Mouse (Mus musculus) left cerebral cortex, postnatal 10 days (tissue): ENCODE results near the gene Gm13277. TPM values are rescaled to one million over a fixed set of nuclear protein-coding genes. Genes with fewer than 3 reads are reported as not detected.

ENCODE experiments used
- total RNA-seq, 2 experiments: library from RNA; stranded (reverse); gene quantifications; 2 replicates each; pipeline ENCODE4 v1.2.3; 2021

Gene Gm13277
- total RNA-seq, 2 experiments from 2014 or later: not detected

Other genes with a start within 250 kb of the Gm13277 start
- not detected for gene Ifna15, start 230.4 kb upstream of the Gm13277 start, total RNA-seq
- gene Ifna14, start 216.8 kb upstream of the Gm13277 start, total RNA-seq: not detected
- not detected for gene Ifna9, start 196.2 kb upstream of the Gm13277 start, total RNA-seq
- gene Ifna12, start 185.3 kb upstream of the Gm13277 start, total RNA-seq: not detected
- not detected for gene C87499, start 154.2 kb upstream of the Gm13277 start, total RNA-seq
- not detected for gene Ifna13, start 144.2 kb upstream of the Gm13277 start, total RNA-seq
- gene Ifna16, start 111.7 kb upstream of the Gm13277 start, total RNA-seq: not detected
- gene Ifna2, start 104.7 kb upstream of the Gm13277 start, total RNA-seq: not detected
- not detected for gene Ifnab, start 97.3 kb upstream of the Gm13277 start, total RNA-seq
- 1 to 10 TPM; 1.8 to 2.0 TPM for gene Gm26566, start 66.8 kb upstream of the Gm13277 start, total RNA-seq
- gene Klhl9, start 66.2 kb upstream of the Gm13277 start, total RNA-seq: 100 to 1,000 TPM; 105 to 107 TPM
- gene Gm13271, start 33.8 kb upstream of the Gm13277 start, total RNA-seq: not detected
- not detected for gene Gm13283, start 28.5 kb upstream of the Gm13277 start, total RNA-seq
- gene Gm13290, start 14.8 kb upstream of the Gm13277 start, total RNA-seq: not detected
- gene Gm13289, start 11.7 kb upstream of the Gm13277 start, total RNA-seq: not detected
- gene Gm13272, start 8.8 kb upstream of the Gm13277 start, total RNA-seq: not detected
- gene Ifnz, start 6.5 kb upstream of the Gm13277 start, total RNA-seq: not detected
- gene Gm13276, start 2.9 kb upstream of the Gm13277 start, total RNA-seq: not detected
- not detected for gene Gm13278, start 2.9 kb downstream of the Gm13277 start, total RNA-seq
- gene Gm13275, start 5.9 kb downstream of the Gm13277 start, total RNA-seq: not detected
- not detected for gene Gm13279, start 8.8 kb downstream of the Gm13277 start, total RNA-seq
- gene Gm13285, start 11.0 kb downstream of the Gm13277 start, total RNA-seq: not detected
- gene Gm13287, start 14.6 kb downstream of the Gm13277 start, total RNA-seq: not detected
- gene Gm13288, start 16.9 kb downstream of the Gm13277 start, total RNA-seq: not detected
- gene Ifna7, start 27.6 kb downstream of the Gm13277 start, total RNA-seq: not detected
- gene Ifna11, start 31.3 kb downstream of the Gm13277 start, total RNA-seq: not detected
- not detected for gene Ifna6, start 38.8 kb downstream of the Gm13277 start, total RNA-seq
- gene Ifna5, start 46.9 kb downstream of the Gm13277 start, total RNA-seq: not detected
- not detected for gene Ifna4, start 53.2 kb downstream of the Gm13277 start, total RNA-seq
- not detected for gene Ifna1, start 61.5 kb downstream of the Gm13277 start, total RNA-seq
- gene Ifne, start 91.6 kb downstream of the Gm13277 start, total RNA-seq: not detected